16 mouse cellular contexts compared by ENCODE assay signal in the genomic region with DNA sequence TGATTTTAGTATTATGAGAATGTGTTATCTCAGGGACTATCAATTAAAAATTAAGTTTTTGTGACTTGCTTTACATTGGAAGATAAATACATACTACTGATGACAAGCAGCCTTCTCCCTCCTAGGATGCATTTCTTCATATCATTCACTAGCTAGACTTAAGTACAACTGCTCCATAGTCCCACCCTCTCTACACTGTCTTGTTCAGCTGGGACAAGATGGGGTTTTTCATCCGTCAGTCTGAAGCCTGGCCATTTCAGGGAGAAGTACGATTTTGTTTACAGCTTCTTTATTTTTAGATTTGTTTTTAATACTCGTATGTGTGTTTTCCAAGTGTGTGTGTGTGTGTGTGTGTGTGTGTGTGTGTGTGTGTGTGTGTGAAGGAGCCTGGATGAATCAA.
"Had no signal": no experiment of that assay in that cellular context is flagged by ENCODE, and none has a peak within 500 bp of the region (broad histone marks: within the 10 kb centered on the region; RNA-seq: fewer than 3 reads in every experiment).

No protein-coding gene starts in this region.

- H3K27me3 ChIP-seq: neural tube, embryonic 13.5 days; neural tube, embryonic 15.5 days; stomach, embryonic 15.5 days had no signal

- H3K9ac ChIP-seq: neural tube, embryonic 13.5 days; neural tube, embryonic 15.5 days; stomach, embryonic 15.5 days had no signal

- H3K27ac ChIP-seq: neural tube, embryonic 13.5 days; neural tube, embryonic 15.5 days; stomach, embryonic 15.5 days; stomach, postnatal 0 days had no signal

- H3K4me3 ChIP-seq: neural tube, embryonic 13.5 days; neural tube, embryonic 15.5 days; stomach, embryonic 15.5 days had no signal

- H3K9me3 ChIP-seq: neural tube, embryonic 13.5 days; neural tube, embryonic 15.5 days; stomach, embryonic 15.5 days had no signal

- DNase-seq: retina, postnatal 1 day; right cerebral cortex, adult 18-20 months; right cerebral cortex, postnatal 14 days; right cerebral cortex, postnatal 25 days; right cerebral cortex, postnatal 4 days; spleen, adult 18-20 months; thymus, adult 18-20 months; thymus, adult 2 months; thymus, postnatal 14 days; thymus, postnatal 25 days; thymus, postnatal 36 days; thymus, postnatal 4 days had no signal

- H3K4me1 ChIP-seq: neural tube, embryonic 13.5 days; neural tube, embryonic 15.5 days; stomach, embryonic 15.5 days had no signal

- H3K36me3 ChIP-seq: neural tube, embryonic 13.5 days; neural tube, embryonic 15.5 days; stomach, embryonic 15.5 days had no signal

- H3K4me2 ChIP-seq: neural tube, embryonic 13.5 days; neural tube, embryonic 15.5 days; stomach, embryonic 15.5 days had no signal
